Comparison of ENCODE assay signal across 24 mouse cellular contexts in the genomic region with DNA sequence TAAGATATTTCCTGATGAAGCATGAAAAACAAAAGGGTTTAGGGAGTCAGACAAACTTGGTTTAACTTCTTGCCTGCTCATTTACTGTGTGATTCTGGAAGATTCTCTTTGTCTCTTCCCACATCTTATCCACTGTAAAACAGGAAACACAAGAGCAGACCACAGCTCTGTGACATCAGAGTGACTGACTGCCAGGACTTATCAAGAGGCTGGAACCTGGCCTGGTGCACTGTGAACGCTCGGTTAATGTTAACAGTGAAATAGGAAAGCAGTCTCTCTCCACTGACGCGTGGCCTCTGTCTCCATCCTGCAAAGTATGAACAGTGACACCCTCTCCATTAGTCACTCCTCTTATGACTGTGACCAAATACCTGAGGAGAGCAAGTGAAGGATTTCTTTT.
DNase-seq lines count a peak whose midpoint lies in the region; ATAC-seq and TF ChIP-seq lines count a peak whose summit lies in the region.
"Had no signal": no experiment of that assay in that cellular context is flagged by ENCODE, and none has a peak within 500 bp of the region (broad histone marks: within the 10 kb centered on the region; RNA-seq: fewer than 3 reads in every experiment).

No protein-coding gene starts in this region.

- peaks cover 2% of the 10 kb centered on the region; the same call in 1 of the 2 replicates for H3K4me1 ChIP-seq in liver, embryonic 11.5 days (replicated peaks; ENCODE audit: control insufficient read depth, insufficient read depth, low read length)
- H3K4me1 ChIP-seq: forebrain, embryonic 12.5 days; limb, embryonic 10.5 days had no signal

- no peak overlapping the region for H3K9ac ChIP-seq in liver, embryonic 11.5 days (ENCODE audit: low read depth, low read length)
- H3K9ac ChIP-seq: forebrain, embryonic 12.5 days had no signal

- 41% methylated on average over 4 of the region's 4 CpGs for WGBS in liver, embryonic 11.5 days

- no peaks in the 10 kb centered on the region for H3K9me3 ChIP-seq in liver, embryonic 11.5 days (ENCODE audit: control insufficient read depth, low read length)
- H3K9me3 ChIP-seq: forebrain, embryonic 12.5 days; hindbrain, embryonic 10.5 days; limb, embryonic 10.5 days had no signal

- H3K4me2 ChIP-seq in liver, embryonic 11.5 days = no peak overlapping the region
- H3K4me2 ChIP-seq: forebrain, embryonic 12.5 days had no signal

- no peaks in the 10 kb centered on the region for H3K36me3 ChIP-seq in liver, embryonic 11.5 days (ENCODE audit: control insufficient read depth, insufficient read depth, low read length)
- H3K36me3 ChIP-seq: forebrain, embryonic 12.5 days; hindbrain, embryonic 10.5 days; limb, embryonic 10.5 days had no signal

- ATAC-seq in liver, embryonic 11.5 days (replicated peaks; ENCODE audit: low FRiP score) = peak; percentile 39
- ATAC-seq: inflammation-experienced regulatory T-cells, adult 6 months had no signal

- no peak overlapping the region for H3K27ac ChIP-seq in liver, embryonic 11.5 days (ENCODE audit: low read depth, low read length)
- no peak overlapping the region for H3K27ac ChIP-seq in layer of hippocampus, adult 2 months
- H3K27ac ChIP-seq: forebrain, embryonic 12.5 days; hindbrain, embryonic 10.5 days; limb, embryonic 10.5 days had no signal

- DNase-seq in cerebellum, postnatal 14 days = peak; percentile 36 to 41
- DNase-seq in cerebellum, postnatal 25 days = no peak
- peak; percentile 24 for DNase-seq in left cerebral cortex, postnatal 4 days
- no peak for DNase-seq in left cerebral cortex, adult 8-10 months (ENCODE audit: low spot score in 2 of 2)
- DNase-seq in liver, embryonic 11.5 days (ENCODE audit: low spot score) = no peak
- DNase-seq in urinary bladder, postnatal 14 days (ENCODE audit: low spot score) = no peak
- DNase-seq in frontal cortex, postnatal 25 days (ENCODE audit: low spot score in 2 of 2) = no peak
- no peak for DNase-seq in layer of hippocampus, adult 2 months (ENCODE audit: low spot score in 2 of 2)
- DNase-seq: adrenal gland, postnatal 36 days; cerebellum, adult 8-10 months; gastrocnemius, postnatal 25 days; kidney, adult 8-10 months; kidney, postnatal 4 days; layer of hippocampus, postnatal 36 days; lung, adult 18-20 months; lung, postnatal 4 days; midbrain, embryonic 14.5 days; retina, postnatal 1 day; thymus, postnatal 4 days had no signal

- no peak for TF ChIP-seq CTCF in layer of hippocampus, adult 2 months (conservative IDR thresholded peaks at IDR 0.05)

- H3K27me3 ChIP-seq in liver, embryonic 11.5 days (replicated peaks; ENCODE audit: control insufficient read depth, insufficient read depth, low read length) = no peaks in the 10 kb centered on the region
- H3K27me3 ChIP-seq: forebrain, embryonic 12.5 days had no signal

- intact Hi-C loops in left cerebral cortex, postnatal 4 days (cut with DNase I) = no loop called here

- H3K4me3 ChIP-seq in liver, embryonic 11.5 days (ENCODE audit: low read depth, low read length) = no peak overlapping the region
- no peak overlapping the region for H3K4me3 ChIP-seq in layer of hippocampus, adult 2 months
- H3K4me3 ChIP-seq: forebrain, embryonic 12.5 days; hindbrain, embryonic 10.5 days; limb, embryonic 10.5 days; myocyte had no signal

Comparison
In these comparisons a context has a peak if more than half of its experiments do, and no peak if none do; other contexts are left out.
1. DNase-seq: peak in cerebellum, postnatal 14 days (2 of 2) and left cerebral cortex, postnatal 4 days (single experiment); none in cerebellum, postnatal 25 days (0 of 2), left cerebral cortex, adult 8-10 months (0 of 2), liver, embryonic 11.5 days (single experiment), urinary bladder, postnatal 14 days (single experiment), frontal cortex, postnatal 25 days (0 of 2) and layer of hippocampus, adult 2 months (0 of 2).